Mouse (Mus musculus): ENCODE measurements around the gene Gng5. TPM values are rescaled to one million over a fixed set of nuclear protein-coding genes. Genes with fewer than 3 reads are reported as not detected.

Gene Gng5
- polyA plus RNA-seq, 1 experiment from 2014 or later, result 1,550 TPM

GRCm38 (mm10) chr3:146486464-146486863 lies 13.1 kb upstream of the Gng5 start:
- no peak overlapping the region for H3K4me2 ChIP-seq
- H3K9me3 ChIP-seq (replicated peaks; ENCODE audit: control insufficient read depth, low read length), result no peaks in the 10 kb centered on the region
- H3K9ac ChIP-seq (ENCODE audit: low read depth, low read length), result no peak overlapping the region
- no peaks in the 10 kb centered on the region for H3K27me3 ChIP-seq (ENCODE audit: control insufficient read depth, insufficient read depth, low read length)
- H3K4me3 ChIP-seq (ENCODE audit: low read depth, low read length), result no peak overlapping the region
- no peak overlapping the region for H3K27ac ChIP-seq (ENCODE audit: low read depth, low read length)
- no peaks in the 10 kb centered on the region for H3K36me3 ChIP-seq (ENCODE audit: control insufficient read depth, insufficient read depth, low read length)
- 77% methylated on average over 4 of the region's 4 CpGs for whole genome bisulfite sequencing (ENCODE audit: insufficient replicate concordance)
- no peak for ATAC-seq (replicated peaks; ENCODE audit: insufficient number of reproducible peaks, low FRiP score, low TSS enrichment)
- H3K4me1 ChIP-seq (ENCODE audit: control insufficient read depth, insufficient read depth, low read length), result no peaks in the 10 kb centered on the region

- Histone ChIP-seq H3K36me3 (ENCODE audit: control insufficient read depth, insufficient read depth, low read length) (no peaks in the 10 kb centered on the region), H3K27me3 (ENCODE audit: control insufficient read depth, insufficient read depth, low read length) (no peaks in the 10 kb centered on the region), H3K9ac (ENCODE audit: low read depth, low read length) (no peak overlapping the region), H3K27ac (ENCODE audit: low read depth, low read length) (no peak overlapping the region), H3K4me1 (ENCODE audit: control insufficient read depth, insufficient read depth, low read length) (no peaks in the 10 kb centered on the region), H3K9me3 (replicated peaks; ENCODE audit: control insufficient read depth, low read length) (no peaks in the 10 kb centered on the region), H3K4me2 (no peak overlapping the region), H3K4me3 (ENCODE audit: low read depth, low read length) (no peak overlapping the region)
- ATAC-seq (replicated peaks; ENCODE audit: insufficient number of reproducible peaks, low FRiP score, low TSS enrichment), result no peak
- WGBS (ENCODE audit: insufficient replicate concordance), result 86% methylated on average over 8 of the region's 8 CpGs
Measured at GRCm38 (mm10) chr3:146494941-146495340, 4.7 kb upstream of the Gng5 start.

DNA sequence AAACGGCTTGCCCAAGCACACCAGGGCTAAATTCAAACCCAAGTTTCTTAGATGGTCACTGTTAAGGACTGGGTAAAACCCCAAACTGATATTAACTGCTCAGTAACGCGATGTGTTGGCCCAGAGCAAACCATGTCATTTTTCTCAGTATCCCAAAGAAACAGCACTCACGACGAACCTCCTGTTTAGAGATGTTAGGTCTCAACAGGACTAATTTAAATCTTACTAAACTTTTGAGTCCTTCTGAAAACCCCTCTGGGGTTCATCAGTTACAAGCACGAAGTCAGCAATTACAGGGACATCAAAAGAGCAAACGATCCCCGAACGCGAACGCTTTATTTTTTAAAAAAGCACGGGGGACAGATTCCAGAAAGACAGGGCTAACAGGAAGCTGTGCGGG lies 618 bp upstream of the Gng5 start:
- H3K4me3 ChIP-seq (ENCODE audit: low read depth, low read length), result peak overlapping the region; percentile 92
- 2% methylated on average over 13 of the region's 13 CpGs for WGBS (ENCODE audit: insufficient replicate concordance)
- no peak for ATAC-seq (replicated peaks; ENCODE audit: insufficient number of reproducible peaks, low FRiP score, low TSS enrichment)

DNA sequence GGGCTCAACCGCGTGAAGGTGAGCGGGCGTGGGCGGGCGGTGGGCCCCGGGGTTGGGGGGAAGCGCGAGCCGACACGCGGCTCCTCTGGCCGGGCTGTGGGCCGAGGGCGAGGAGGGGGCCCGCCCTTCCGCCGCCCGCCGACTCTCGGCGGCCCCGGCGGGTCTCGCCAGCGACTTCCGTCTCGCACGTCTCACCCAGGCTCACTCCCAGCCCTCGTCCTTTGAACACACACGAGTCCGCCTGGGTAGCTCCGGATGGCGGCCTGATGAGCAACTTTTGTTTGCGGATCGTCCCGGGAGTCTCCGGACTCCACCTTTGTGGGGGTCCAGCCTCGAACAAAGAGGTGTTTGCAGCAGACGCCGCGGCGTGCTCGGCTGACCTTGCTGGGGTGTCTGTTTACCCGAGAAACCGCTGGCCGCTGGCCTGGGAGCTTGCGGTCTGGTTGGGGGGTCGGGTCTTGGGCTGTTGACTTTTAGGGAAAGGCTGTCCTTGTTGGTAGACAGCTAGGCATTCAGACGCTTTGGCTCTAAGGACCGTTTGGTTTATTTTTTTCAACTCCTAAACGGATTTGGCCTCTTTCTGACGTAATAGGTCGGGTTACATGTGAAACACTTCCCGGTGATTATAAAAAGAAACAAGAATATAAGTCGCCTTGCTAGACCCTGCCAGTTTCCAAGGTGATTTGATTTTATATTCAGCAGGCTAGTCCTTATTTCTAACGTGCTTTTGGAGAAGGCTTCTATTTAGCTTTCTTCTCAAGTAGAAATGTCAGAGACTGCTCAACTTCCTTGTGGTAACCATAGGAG lies 599 bp downstream of the Gng5 start:
- Histone ChIP-seq H3K36me3 (ENCODE audit: control insufficient read depth, insufficient read depth, low read length) (peaks cover 8% of the 10 kb centered on the region; the same call in 1 of the 2 replicates), H3K4me1 (ENCODE audit: control insufficient read depth, insufficient read depth, low read length) (peaks cover 23% of the 10 kb centered on the region), H3K27me3 (ENCODE audit: control insufficient read depth, insufficient read depth, low read length) (no peaks in the 10 kb centered on the region), H3K4me3 (ENCODE audit: low read depth, low read length) (peak overlapping the region; percentile 92), H3K4me2 (peak overlapping the region; percentile 93), H3K27ac (ENCODE audit: low read depth, low read length) (peak overlapping the region; percentile 98), H3K9ac (ENCODE audit: low read depth, low read length) (peak overlapping the region; percentile 99), H3K9me3 (replicated peaks; ENCODE audit: control insufficient read depth, low read length) (no peaks in the 10 kb centered on the region)
- ATAC-seq (replicated peaks; ENCODE audit: insufficient number of reproducible peaks, low FRiP score, low TSS enrichment), result peak; percentile 74
- under 1% methylated on average over 57 of the region's 57 CpGs for WGBS (ENCODE audit: insufficient replicate concordance)

More for the DNA sequence above, 618 bp upstream of the Gng5 start:
- H3K27ac ChIP-seq (ENCODE audit: low read depth, low read length), result peak overlapping the region; percentile 98
- no peaks in the 10 kb centered on the region for H3K27me3 ChIP-seq (ENCODE audit: control insufficient read depth, insufficient read depth, low read length)
- H3K9me3 ChIP-seq (replicated peaks; ENCODE audit: control insufficient read depth, low read length), result no peaks in the 10 kb centered on the region
- H3K9ac ChIP-seq (ENCODE audit: low read depth, low read length), result peak overlapping the region; percentile 99
- H3K4me1 ChIP-seq (ENCODE audit: control insufficient read depth, insufficient read depth, low read length), result peaks cover 23% of the 10 kb centered on the region
- peak overlapping the region; percentile 93 for H3K4me2 ChIP-seq
- peaks cover 8% of the 10 kb centered on the region; the same call in 1 of the 2 replicates for H3K36me3 ChIP-seq (ENCODE audit: control insufficient read depth, insufficient read depth, low read length)

GRCm38 (mm10) chr3:146500810-146501201 lies 1.2 kb downstream of the Gng5 start:
- H3K4me2 ChIP-seq, result peak overlapping the region; percentile 93
- H3K27me3 ChIP-seq (ENCODE audit: control insufficient read depth, insufficient read depth, low read length), result no peaks in the 10 kb centered on the region
- WGBS (ENCODE audit: insufficient replicate concordance), result 4% methylated on average over 5 of the region's 5 CpGs
- peak overlapping the region; percentile 98 for H3K27ac ChIP-seq (ENCODE audit: low read depth, low read length)
- H3K9me3 ChIP-seq (replicated peaks; ENCODE audit: control insufficient read depth, low read length), result no peaks in the 10 kb centered on the region
- H3K9ac ChIP-seq (ENCODE audit: low read depth, low read length), result peak overlapping the region; percentile 99
- peak overlapping the region; percentile 92 for H3K4me3 ChIP-seq (ENCODE audit: low read depth, low read length)
- no peak for ATAC-seq (replicated peaks; ENCODE audit: insufficient number of reproducible peaks, low FRiP score, low TSS enrichment)
- peaks cover 23% of the 10 kb centered on the region for H3K4me1 ChIP-seq (ENCODE audit: control insufficient read depth, insufficient read depth, low read length)
- H3K36me3 ChIP-seq (ENCODE audit: control insufficient read depth, insufficient read depth, low read length), result peaks cover 8% of the 10 kb centered on the region; the same call in 1 of the 2 replicates

- H3K27me3 ChIP-seq (ENCODE audit: control insufficient read depth, insufficient read depth, low read length), result no peaks in the 10 kb centered on the region
- peaks cover 12% of the 10 kb centered on the region for H3K36me3 ChIP-seq (ENCODE audit: control insufficient read depth, insufficient read depth, low read length)
- no peak overlapping the region for H3K27ac ChIP-seq (ENCODE audit: low read depth, low read length)
- peak overlapping the region; percentile 92 for H3K4me3 ChIP-seq (ENCODE audit: low read depth, low read length)
- H3K4me2 ChIP-seq, result peak overlapping the region; percentile 93
- H3K4me1 ChIP-seq (ENCODE audit: control insufficient read depth, insufficient read depth, low read length), result peaks cover 23% of the 10 kb centered on the region
- 50% methylated on average over 5 of the region's 5 CpGs for WGBS (ENCODE audit: insufficient replicate concordance)
- ATAC-seq (replicated peaks; ENCODE audit: insufficient number of reproducible peaks, low FRiP score, low TSS enrichment), result no peak
- no peaks in the 10 kb centered on the region for H3K9me3 ChIP-seq (replicated peaks; ENCODE audit: control insufficient read depth, low read length)
- peak overlapping the region; percentile 59 for H3K9ac ChIP-seq (ENCODE audit: low read depth, low read length)
Measured at GRCm38 (mm10) chr3:146501601-146502123, 2.1 kb downstream of the Gng5 start.

DNA sequence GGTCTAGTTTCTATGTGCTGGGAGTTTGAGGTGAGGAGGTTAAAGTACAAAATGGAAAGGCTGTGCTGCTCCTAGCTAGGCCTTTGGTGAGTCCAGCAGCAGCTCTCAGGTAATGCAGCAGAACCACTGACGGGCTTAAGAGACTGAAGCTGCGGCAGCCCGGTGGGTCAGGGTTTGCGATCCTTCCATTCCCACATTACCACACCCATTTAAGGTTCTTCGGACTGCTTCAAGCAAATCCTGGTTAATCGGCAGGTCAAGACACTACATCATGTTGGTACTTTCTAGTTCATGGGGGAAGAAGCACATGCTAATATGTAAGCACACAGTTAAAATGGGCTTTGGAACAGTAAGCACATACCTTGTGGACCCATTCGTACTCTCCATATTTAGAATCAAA lies 7.1 kb downstream of the Gng5 start:
- H3K4me1 ChIP-seq (ENCODE audit: control insufficient read depth, insufficient read depth, low read length), result peaks cover 17% of the 10 kb centered on the region; the same call in 1 of the 2 replicates
- 89% methylated on average over 7 of the region's 7 CpGs for WGBS (ENCODE audit: insufficient replicate concordance)
- no peaks in the 10 kb centered on the region for H3K27me3 ChIP-seq (ENCODE audit: control insufficient read depth, insufficient read depth, low read length)
- no peak overlapping the region for H3K27ac ChIP-seq (ENCODE audit: low read depth, low read length)
- no peak overlapping the region for H3K4me2 ChIP-seq
- H3K9ac ChIP-seq (ENCODE audit: low read depth, low read length), result no peak overlapping the region
- H3K9me3 ChIP-seq (replicated peaks; ENCODE audit: control insufficient read depth, low read length), result no peaks in the 10 kb centered on the region
- no peak overlapping the region for H3K4me3 ChIP-seq (ENCODE audit: low read depth, low read length)
- H3K36me3 ChIP-seq (ENCODE audit: control insufficient read depth, insufficient read depth, low read length), result peaks cover 32% of the 10 kb centered on the region
- ATAC-seq (replicated peaks; ENCODE audit: insufficient number of reproducible peaks, low FRiP score, low TSS enrichment), result no peak

- peak overlapping the region; percentile 90 for H3K4me3 ChIP-seq (ENCODE audit: low read depth, low read length)
- no peak for ATAC-seq (replicated peaks; ENCODE audit: insufficient number of reproducible peaks, low FRiP score, low TSS enrichment)
- no peaks in the 10 kb centered on the region for H3K4me1 ChIP-seq (ENCODE audit: control insufficient read depth, insufficient read depth, low read length)
- H3K9me3 ChIP-seq (replicated peaks; ENCODE audit: control insufficient read depth, low read length), result no peaks in the 10 kb centered on the region
- H3K27ac ChIP-seq (ENCODE audit: low read depth, low read length), result peak overlapping the region; percentile 99
- no peaks in the 10 kb centered on the region for H3K27me3 ChIP-seq (ENCODE audit: control insufficient read depth, insufficient read depth, low read length)
- H3K9ac ChIP-seq (ENCODE audit: low read depth, low read length), result peak overlapping the region; percentile 96
- peaks cover 9% of the 10 kb centered on the region for H3K36me3 ChIP-seq (ENCODE audit: control insufficient read depth, insufficient read depth, low read length)
- 38% methylated on average over 5 of the region's 5 CpGs for WGBS (ENCODE audit: insufficient replicate concordance)
- H3K4me2 ChIP-seq, result peak overlapping the region; percentile 75
Measured at GRCm38 (mm10) chr3:146520226-146520797, 20.7 kb downstream of the Gng5 start.
